Mouse (Mus musculus): ENCODE data around the gene Ppp1r3a.
A peak's percentile ranks its signal among the peaks of the same experiment; 100 is the strongest.
"Not testable (repeated sequence)": the region's sequence is repeated elsewhere in the genome, so short reads cannot be mapped to it uniquely, and the experiment has no call there.

Ppp1r3a gene

GRCm38 (mm10) chr6:14754901-14755591, at the start of gene Ppp1r3a:
Ppp1r3a (minus strand) TSS chr6:14755274.
- DNase-seq (ENCODE audit: low spot score in 2 of 2), result no peak

- DNase-seq (ENCODE audit: low spot score in 2 of 2), result no peak
Observed at GRCm38 (mm10) chr6:14787157-14787938, 32.3 kb upstream of the Ppp1r3a start.

- no peak for DNase-seq (ENCODE audit: low spot score in 2 of 2)
Observed at GRCm38 (mm10) chr6:14777920-14778319, 22.8 kb upstream of the Ppp1r3a start.

GRCm38 (mm10) chr6:14771717-14772116, 16.6 kb upstream of the Ppp1r3a start:
- DNase-seq (ENCODE audit: low spot score in 2 of 2), result no peak

- DNase-seq (ENCODE audit: low spot score in 2 of 2), result no peak
Observed at GRCm38 (mm10) chr6:14757486-14757885, 2.4 kb upstream of the Ppp1r3a start.

GRCm38 (mm10) chr6:14753512-14753911, 1.6 kb downstream of the Ppp1r3a start:
- no peak for DNase-seq (ENCODE audit: low spot score in 2 of 2)

- no peak for DNase-seq (ENCODE audit: low spot score in 2 of 2)
Observed at GRCm38 (mm10) chr6:14752211-14752610, 2.9 kb downstream of the Ppp1r3a start.

GRCm38 (mm10) chr6:14747000-14747399, 8.1 kb downstream of the Ppp1r3a start:
- DNase-seq (ENCODE audit: low spot score in 2 of 2), result no peak

GRCm38 (mm10) chr6:14736017-14736416, 19.1 kb downstream of the Ppp1r3a start:
- no peak for DNase-seq (ENCODE audit: low spot score in 2 of 2)

- DNase-seq (ENCODE audit: low spot score in 2 of 2), result no peak
Observed at GRCm38 (mm10) chr6:14731011-14731410, 24.1 kb downstream of the Ppp1r3a start.

GRCm38 (mm10) chr6:14720772-14721414, 34.2 kb downstream of the Ppp1r3a start:
- peak in 1 of 2 experiments; percentile 31 for DNase-seq (ENCODE audit: low spot score in 2 of 2)

- peak in 1 of 2 experiments; percentile 11 for DNase-seq (ENCODE audit: low spot score in 2 of 2)
Observed at GRCm38 (mm10) chr6:14720110-14720771, 34.8 kb downstream of the Ppp1r3a start.

- DNase-seq (ENCODE audit: low spot score in 2 of 2), result no peak
Observed at GRCm38 (mm10) chr6:14715129-14715989, 39.7 kb downstream of the Ppp1r3a start.

GRCm38 (mm10) chr6:14712146-14712545, 42.9 kb downstream of the Ppp1r3a start:
- DNase-seq (ENCODE audit: low spot score in 2 of 2), result no peak

GRCm38 (mm10) chr6:14700030-14700429, 55.0 kb downstream of the Ppp1r3a start:
- DNase-seq (ENCODE audit: low spot score in 2 of 2), result no peak

GRCm38 (mm10) chr6:14679231-14679887, 75.7 kb downstream of the Ppp1r3a start:
- DNase-seq (ENCODE audit: low spot score in 2 of 2), result not testable (repeated sequence)

GRCm38 (mm10) chr6:14668966-14669365, 86.1 kb downstream of the Ppp1r3a start:
- DNase-seq (ENCODE audit: low spot score in 2 of 2), result not testable (repeated sequence)

- DNase-seq (ENCODE audit: low spot score in 2 of 2), result not testable (repeated sequence)
Observed at GRCm38 (mm10) chr6:14667651-14668050, 87.4 kb downstream of the Ppp1r3a start.
